In the genomic region with DNA sequence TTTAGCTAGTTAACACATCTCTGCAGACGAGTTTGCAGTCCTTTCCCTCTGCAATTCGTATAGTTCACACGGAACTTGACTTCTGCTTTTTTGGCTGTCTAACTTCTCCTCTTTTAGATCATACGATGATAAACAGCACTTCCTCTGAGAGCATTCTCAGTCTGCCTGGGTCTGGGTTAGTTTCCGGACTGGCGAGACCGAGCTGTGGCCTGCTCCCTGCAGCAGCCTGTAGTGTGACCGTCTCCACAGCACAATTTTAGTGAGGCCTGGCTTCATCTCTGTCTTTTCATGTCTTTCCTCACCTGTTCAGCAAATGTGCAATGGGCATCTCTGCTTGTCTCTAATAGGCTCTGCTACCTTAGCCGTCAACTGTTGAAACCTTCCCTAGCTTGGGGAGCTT, we compare ENCODE assay signal across 8 mouse cellular contexts.
DNase-seq lines count a peak whose midpoint lies in the region; ATAC-seq and TF ChIP-seq lines count a peak whose summit lies in the region.

No protein-coding gene starts in this region.

- peak; percentile 56 for ATAC-seq in frontal cortex, adult (ENCODE audit: low TSS enrichment)
- ATAC-seq in liver, embryonic 13.5 days (ENCODE audit: low read depth): peak; percentile 67; the same call in 1 of the 2 replicates
- ATAC-seq in midbrain, embryonic 14.5 days (ENCODE audit: low FRiP score, low TSS enrichment): no peak

- no peaks in the 10 kb centered on the region for H3K27me3 ChIP-seq in liver, embryonic 13.5 days
- no peaks in the 10 kb centered on the region for H3K27me3 ChIP-seq in midbrain, embryonic 14.5 days (ENCODE audit: control insufficient read depth, insufficient read depth, low read length)

- TF ChIP-seq POLR2A in bone marrow macrophage, adult 2 months (IDR thresholded peaks at IDR 0.05; ENCODE audit: borderline replicate concordance, low read depth, low read length): no peak

- H3K4me1 ChIP-seq in bone marrow macrophage, adult 2 months (ENCODE audit: control insufficient read depth, insufficient read depth, low read length): peaks cover 43% of the 10 kb centered on the region
- H3K4me1 ChIP-seq in liver, embryonic 13.5 days (replicated peaks): no peaks in the 10 kb centered on the region
- peaks cover 11% of the 10 kb centered on the region for H3K4me1 ChIP-seq in midbrain, embryonic 14.5 days (ENCODE audit: control insufficient read depth, insufficient read depth, low read length)

- no peak overlapping the region for H3K4me3 ChIP-seq in bone marrow macrophage, adult 2 months (ENCODE audit: insufficient read depth, low read length)
- no peak overlapping the region for H3K4me3 ChIP-seq in liver, embryonic 13.5 days (replicated peaks)
- no peak overlapping the region for H3K4me3 ChIP-seq in midbrain, embryonic 14.5 days (replicated peaks; ENCODE audit: low read depth, low read length)

- H3K4me2 ChIP-seq in liver, embryonic 13.5 days: no peak overlapping the region
- H3K4me2 ChIP-seq in midbrain, embryonic 14.5 days (ENCODE audit: low read length): no peak overlapping the region

- no peak for DNase-seq in frontal cortex, postnatal 25 days (ENCODE audit: low spot score in 2 of 2)
- peak; percentile 5 for DNase-seq in liver, embryonic 13.5 days
- peak; percentile 56 to 60 for DNase-seq in spleen, adult 18-20 months
- DNase-seq in urinary bladder, postnatal 25 days (ENCODE audit: low spot score): no peak
- DNase-seq in right cerebral cortex, adult 18-20 months: no peak
- DNase-seq in midbrain, embryonic 14.5 days: no peak

- TF ChIP-seq CTCF in bone marrow macrophage, adult 2 months (IDR thresholded peaks at IDR 0.05; ENCODE audit: low read depth, low read length): no peak

- H3K27ac ChIP-seq in bone marrow macrophage, adult 2 months (ENCODE audit: insufficient read depth, low read depth, low read length): peak overlapping the region; percentile 95
- peak overlapping the region; percentile 34; the same call in 1 of the 2 replicates for H3K27ac ChIP-seq in liver, embryonic 13.5 days
- H3K27ac ChIP-seq in midbrain, embryonic 14.5 days (replicated peaks; ENCODE audit: low read depth, low read length): no peak overlapping the region

- H3K9ac ChIP-seq in liver, embryonic 13.5 days: no peak overlapping the region
- no peak overlapping the region for H3K9ac ChIP-seq in midbrain, embryonic 14.5 days (replicated peaks; ENCODE audit: low read length)

- 16% methylated on average over 9 of the region's 9 CpGs for WGBS in liver, embryonic 13.5 days (ENCODE audit: insufficient replicate concordance)
- WGBS in midbrain, embryonic 14.5 days: 90% methylated on average over 9 of the region's 9 CpGs

- no peaks in the 10 kb centered on the region for H3K9me3 ChIP-seq in liver, embryonic 13.5 days (replicated peaks)
- H3K9me3 ChIP-seq in midbrain, embryonic 14.5 days (ENCODE audit: control insufficient read depth, low read length): no peaks in the 10 kb centered on the region

- no peaks in the 10 kb centered on the region for H3K36me3 ChIP-seq in liver, embryonic 13.5 days
- no peaks in the 10 kb centered on the region for H3K36me3 ChIP-seq in midbrain, embryonic 14.5 days (ENCODE audit: control insufficient read depth, insufficient read depth, low read length)

Comparison
In these comparisons a context has a peak if more than half of its experiments do, and no peak if none do; other contexts are left out.
1. DNase-seq: peak in liver, embryonic 13.5 days (single experiment) and spleen, adult 18-20 months (2 of 2); none in frontal cortex, postnatal 25 days (0 of 2), urinary bladder, postnatal 25 days (single experiment), right cerebral cortex, adult 18-20 months (single experiment) and midbrain, embryonic 14.5 days (single experiment).